Mouse (Mus musculus) lung, postnatal 10 days (tissue): ENCODE data around the gene 4933417A18Rik.
"Not testable (repeated sequence)": the region's sequence is repeated elsewhere in the genome, so short reads cannot be mapped to it uniquely, and the experiment has no call there.

Experiments
- DNase-seq: peaks from one replicate; pipeline ENCODE4 v3.0.0; 2021

Gene 4933417A18Rik

DNA sequence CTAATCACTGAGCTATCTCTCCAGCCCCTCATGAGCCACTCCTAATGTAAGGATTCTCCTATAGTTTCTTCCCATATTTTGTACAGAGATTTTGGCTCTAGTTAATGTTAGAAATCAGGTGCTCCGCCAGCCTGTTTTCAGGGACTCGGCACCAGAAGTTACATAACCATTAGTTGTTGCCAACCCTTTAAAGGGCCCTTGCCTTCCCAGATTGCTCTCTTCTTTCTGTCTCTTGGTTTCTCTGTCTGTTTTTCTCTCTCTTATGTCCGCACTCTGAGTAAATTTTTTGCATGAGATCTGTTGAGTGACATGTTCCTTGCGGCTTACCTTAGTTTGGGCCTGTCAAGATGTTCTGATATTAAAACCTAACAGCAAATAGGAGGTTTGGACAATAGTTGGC, 51.9 kb downstream of the 4933417A18Rik start:
- no peak for DNase-seq

DNA sequence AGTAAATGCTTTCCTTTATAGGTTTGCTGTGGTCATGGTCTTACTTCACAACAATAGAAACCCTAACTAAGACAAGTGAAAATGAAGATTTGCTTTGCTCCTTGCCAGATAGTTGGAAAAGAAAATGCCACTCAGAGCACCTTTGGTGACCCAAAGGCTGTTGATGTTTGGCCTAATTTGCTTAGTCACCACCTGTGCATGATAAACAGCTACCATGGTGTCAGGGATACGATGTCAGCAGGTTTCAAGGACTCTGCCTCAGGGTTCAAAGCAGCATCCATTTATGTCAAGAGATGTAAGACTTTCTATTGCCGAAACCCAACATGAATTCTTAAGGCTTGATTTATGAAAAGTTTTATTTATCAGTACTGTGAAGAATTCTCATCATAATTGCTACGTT, 53.2 kb downstream of the 4933417A18Rik start:
- DNase-seq = no peak

DNA sequence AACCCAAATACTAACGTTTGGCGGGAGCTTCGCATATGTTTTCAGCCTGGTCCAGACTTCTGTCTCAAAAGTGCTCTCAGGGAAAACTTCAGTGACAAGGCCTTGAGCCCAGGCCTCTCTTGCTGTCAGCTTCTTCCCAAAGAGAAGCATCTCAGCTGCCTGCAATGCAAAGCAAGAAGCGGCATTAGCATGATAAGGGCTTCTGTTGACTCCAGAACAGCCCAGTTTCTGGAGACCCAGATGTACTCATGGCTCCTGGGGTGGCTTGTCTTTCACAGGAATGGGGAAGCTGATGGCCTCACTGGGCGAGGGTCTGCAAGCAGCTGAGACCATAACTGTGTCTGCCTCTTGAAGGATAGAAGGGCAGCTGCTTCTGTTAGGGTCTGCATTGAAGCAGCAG, 54.4 kb downstream of the 4933417A18Rik start:
- DNase-seq = not testable (repeated sequence)

DNA sequence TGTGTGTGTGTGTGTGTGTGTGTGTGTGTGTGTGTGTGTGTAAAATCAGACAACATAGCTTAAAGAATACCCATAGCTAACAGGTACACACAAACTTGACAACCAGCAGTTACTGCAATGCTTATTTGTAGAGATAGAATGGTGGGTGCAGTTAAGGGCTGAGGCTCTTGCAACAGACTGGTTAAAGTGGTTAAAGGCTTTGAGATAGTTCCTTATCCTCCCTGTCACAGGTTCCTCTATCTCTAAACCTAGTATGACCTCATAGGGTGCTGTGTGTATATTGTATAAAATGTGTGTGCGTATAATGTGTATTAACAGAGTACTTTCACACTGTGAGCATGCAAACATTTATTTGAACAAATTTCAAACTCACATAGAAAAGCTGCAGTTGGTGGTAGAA, 59.3 kb downstream of the 4933417A18Rik start:
- DNase-seq = not testable (repeated sequence)

DNA sequence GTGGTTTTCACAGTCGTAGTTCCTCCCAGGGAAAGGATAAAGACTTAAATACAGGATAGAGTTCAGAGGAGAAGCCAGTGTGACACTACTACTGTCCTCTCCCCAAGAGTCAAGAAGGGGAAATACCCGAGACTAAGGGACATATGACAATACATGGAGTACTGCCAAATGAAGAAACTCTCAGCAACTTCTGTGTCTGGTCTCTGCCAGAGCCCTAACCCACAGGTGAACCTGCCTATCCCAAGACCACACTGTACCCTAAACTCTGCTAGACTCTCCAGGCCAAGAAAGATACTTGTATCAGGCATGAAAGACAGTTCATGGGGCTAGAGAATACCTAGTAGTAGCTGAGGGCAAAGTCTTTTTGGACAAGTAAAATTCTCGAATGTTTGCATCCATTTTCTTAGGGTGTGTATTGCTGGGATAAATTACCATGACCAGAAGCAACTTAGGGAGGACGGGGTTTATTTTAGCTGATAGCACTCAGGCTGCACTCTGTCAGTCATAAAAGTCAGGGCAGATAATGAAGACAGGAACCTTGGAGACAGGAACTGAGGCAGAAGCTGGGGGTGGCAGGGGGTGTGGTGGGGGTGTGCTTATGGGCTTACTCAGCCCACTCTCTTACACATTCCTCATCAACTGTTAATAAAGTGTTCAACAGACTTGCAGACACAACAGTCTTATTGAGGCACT, 67.5 kb downstream of the 4933417A18Rik start:
- DNase-seq = no peak

DNA sequence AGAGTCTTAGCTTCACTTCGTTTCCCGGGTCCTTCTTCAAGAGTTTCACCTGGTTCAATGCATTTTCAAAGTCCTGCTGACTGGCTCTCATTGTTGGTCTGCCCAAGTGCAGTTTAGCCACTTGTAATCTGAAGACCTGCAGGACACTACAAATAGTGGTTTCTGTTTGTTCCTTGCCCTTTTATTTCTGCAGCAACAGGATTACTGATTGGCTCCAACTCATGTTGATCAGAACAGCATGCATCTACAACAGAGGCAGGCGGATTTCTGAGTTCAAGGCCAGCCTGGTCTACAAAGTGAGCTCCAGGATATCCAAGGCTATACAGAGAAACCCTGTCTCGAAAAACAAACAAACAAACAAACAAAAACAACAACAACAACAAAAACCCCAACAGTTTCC, 68.9 kb downstream of the 4933417A18Rik start:
- DNase-seq = no peak

DNA sequence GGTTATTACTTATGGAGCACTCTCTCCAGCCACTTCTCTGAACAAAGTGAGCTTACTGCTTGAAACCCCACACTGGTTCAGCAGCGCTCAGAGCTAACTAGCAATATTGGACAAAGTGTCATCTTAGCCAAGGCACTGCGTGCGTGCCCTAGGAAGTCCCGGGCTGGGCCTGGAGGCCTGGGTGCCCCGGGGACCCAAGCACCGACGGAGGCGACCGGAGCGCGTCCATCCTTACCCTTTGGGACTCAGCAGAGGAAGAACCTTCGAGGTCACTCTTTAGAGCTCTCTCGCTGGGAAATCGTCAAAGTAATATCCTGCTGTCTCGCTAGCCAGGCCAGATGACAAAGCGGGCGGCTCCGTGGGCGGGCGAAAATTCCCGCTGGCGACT, 69.4 kb downstream of the 4933417A18Rik start:
- no peak for DNase-seq

DNA sequence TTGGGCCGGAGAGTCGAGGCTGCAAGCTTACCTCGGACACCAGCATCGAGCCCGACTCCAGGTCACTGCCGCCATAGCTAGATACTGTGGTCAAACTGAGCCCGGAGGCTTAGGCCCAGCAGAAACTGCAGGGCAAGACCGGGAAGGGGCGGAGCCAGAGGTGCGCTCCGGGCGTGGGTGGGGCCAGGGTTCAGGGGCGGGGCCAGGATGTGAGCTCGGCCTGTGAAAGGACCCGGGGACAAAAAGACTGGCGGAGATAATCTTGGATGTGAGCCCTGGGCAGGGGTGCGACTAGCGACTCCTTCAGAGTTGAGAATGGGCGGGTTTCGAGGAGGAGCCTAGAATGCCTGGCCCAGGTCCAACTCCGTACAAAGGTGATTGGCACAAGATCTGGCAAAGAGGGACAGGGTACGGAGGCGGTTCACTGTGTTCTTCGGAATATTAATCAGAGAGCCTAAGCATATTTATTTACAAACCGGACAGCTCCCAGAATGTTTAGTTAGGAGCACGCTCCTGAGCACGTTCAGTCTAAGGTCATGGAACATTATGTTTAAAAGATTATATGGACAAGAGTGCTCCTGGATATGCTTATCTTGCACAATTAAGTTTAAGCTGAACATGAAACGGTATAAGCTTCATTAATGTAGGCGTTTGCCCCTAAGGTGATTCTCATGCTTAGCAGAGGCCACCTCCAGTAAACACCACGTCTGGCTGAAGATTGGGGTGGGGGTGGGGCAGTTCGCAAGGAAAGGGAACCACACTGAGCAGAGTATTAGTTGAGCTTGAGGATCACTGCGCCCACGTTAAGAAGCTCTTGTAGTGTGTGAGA, 70.0 kb downstream of the 4933417A18Rik start:
- peak; percentile 98 for DNase-seq

DNA sequence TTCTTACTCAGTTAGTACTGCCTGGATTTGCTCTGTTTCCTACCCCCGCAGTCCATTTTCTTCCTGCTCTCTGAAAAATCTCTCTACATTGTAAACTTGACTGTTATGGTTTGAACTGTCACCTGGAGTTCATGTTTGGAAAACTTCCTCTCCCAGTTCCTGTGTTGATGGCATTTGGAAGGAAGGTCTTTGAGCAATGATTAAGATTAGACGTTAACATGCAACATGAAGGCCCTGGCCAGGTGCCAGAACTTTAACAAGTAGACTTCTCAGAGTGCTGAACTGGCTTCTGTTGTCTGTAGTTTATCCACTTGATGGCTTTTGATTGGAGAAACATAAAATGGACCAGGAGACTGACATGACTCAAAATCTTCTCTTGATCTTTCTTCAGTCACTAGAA, 71.7 kb downstream of the 4933417A18Rik start:
- peak; percentile 51 for DNase-seq
